Mouse (Mus musculus) CH12.LX (cell line): ENCODE data around the gene Bach2. TPM values are rescaled to one million over a fixed set of nuclear protein-coding genes. Genes with fewer than 3 reads are reported as not detected.

Experiments used
- DNase-seq: peaks from one replicate; pipeline ENCODE4 v3.0.0-alpha.2; 2013; ENCODE audit errors: extremely low read depth
- H3K27ac ChIP-seq: 2 replicates; pipeline ENCODE4 v1.5.1; 2012; ENCODE audit warnings: low read depth, mild to moderate bottlenecking, control low read depth, moderate library complexity; ENCODE audit not compliant: insufficient read depth
- H3K27me3 ChIP-seq: replicated peaks from 2 replicates; pipeline ENCODE3; 2012; ENCODE audit warnings: inconsistent platforms
- H3K36me3 ChIP-seq, 2 experiments: replicated peaks in 1 of 2; 2 replicates each; pipeline versions ENCODE3 to v1.6.1; 2012; ENCODE audit warnings: inconsistent platforms in 1 of 2, low read length in 1 of 2, mild to moderate bottlenecking in 1 of 2, mixed read lengths in 1 of 2, moderate library complexity in 1 of 2; ENCODE audit not compliant: control insufficient read depth in 1 of 2, insufficient read depth in 1 of 2
- H3K4me1 ChIP-seq, 2 experiments: 2 replicates each; pipeline ENCODE4 v1.6.1; 2012; ENCODE audit warnings: inconsistent platforms in 1 of 2, moderate library complexity in 1 of 2; ENCODE audit not compliant: insufficient read depth in 2 of 2, control insufficient read depth in 1 of 2
- H3K4me2 ChIP-seq: 2 replicates; pipeline ENCODE4 v1.6.1; 2012; ENCODE audit warnings: low read depth, mild to moderate bottlenecking, control low read depth; ENCODE audit not compliant: poor library complexity, insufficient read depth, severe bottlenecking
- H3K4me3 ChIP-seq, 3 experiments: fragments of 150-350 bp in 1 of 3; sonication (generic) in 1 of 3; replicated peaks in 1 of 3; 2 replicates each; pipeline versions ENCODE3 to v1.5.1; 2011 to 2012; ENCODE audit warnings: low read depth in 2 of 3, low read length in 2 of 3, mild to moderate bottlenecking in 2 of 3, moderate library complexity in 2 of 3, control low read depth in 1 of 3, improper control_type of control experiment in 1 of 3, inconsistent platforms in 1 of 3, mixed read lengths in 1 of 3; ENCODE audit not compliant: poor library complexity in 1 of 3
- H3K79me2 ChIP-seq: replicated peaks from 2 replicates; pipeline ENCODE4 v1.6.1; 2012; ENCODE audit warnings: mild to moderate bottlenecking, moderate library complexity; ENCODE audit not compliant: control insufficient read depth, poor library complexity, insufficient read depth, severe bottlenecking; ENCODE audit errors: extremely low read depth
- H3K9ac ChIP-seq: 2 replicates; pipeline ENCODE4 v1.6.1; 2012; ENCODE audit warnings: low read depth, mild to moderate bottlenecking, control low read depth, moderate library complexity; ENCODE audit not compliant: insufficient read depth
- H3K9me3 ChIP-seq: replicated peaks from 2 replicates; pipeline ENCODE3; 2012; ENCODE audit warnings: low read length, inconsistent platforms, mixed read lengths
- CHD2 ChIP-seq: IDR thresholded peaks from 2 replicates; pipeline ENCODE4 v1.6.1; 2011; ENCODE audit warnings: low read length, improper control_type of control experiment
- CTCF ChIP-seq, 2 experiments: IDR thresholded peaks in 1 of 2; conservative IDR thresholded peaks in 1 of 2; 2 replicates each; pipeline ENCODE4 v1.5.1; 2011 to 2012; ENCODE audit warnings: low read depth in 2 of 2, low read length in 2 of 2, improper control_type of control experiment in 1 of 2, inconsistent platforms in 1 of 2, mild to moderate bottlenecking in 1 of 2, moderate library complexity in 1 of 2
- ELF1 ChIP-seq: IDR thresholded peaks from 2 replicates; pipeline ENCODE4 v1.6.1; 2014; ENCODE audit warnings: low read depth, mild to moderate bottlenecking, inconsistent platforms, low read length, improper control_type of control experiment
- EP300 ChIP-seq: IDR thresholded peaks from 2 replicates; pipeline ENCODE4 v1.6.1; 2011; ENCODE audit warnings: low read length, improper control_type of control experiment
- HCFC1 ChIP-seq: IDR thresholded peaks from 2 replicates; pipeline ENCODE4 v1.6.1; 2012; ENCODE audit warnings: low read depth, mild to moderate bottlenecking, inconsistent platforms, low read length, improper control_type of control experiment
- IRF4 ChIP-seq: IDR thresholded peaks from 2 replicates; pipeline ENCODE4 v1.6.1; 2014; ENCODE audit warnings: low read depth, mild to moderate bottlenecking, inconsistent platforms, low read length, improper control_type of control experiment
- NELFE ChIP-seq: IDR thresholded peaks from 2 replicates; pipeline ENCODE4 v1.6.1; 2011; ENCODE audit warnings: low read depth, low read length, improper control_type of control experiment
- POLR2AphosphoS2 ChIP-seq: IDR thresholded peaks from 2 replicates; pipeline ENCODE4 v1.6.1; 2011; ENCODE audit warnings: low read depth, low read length, improper control_type of control experiment
- RAD21 ChIP-seq: IDR thresholded peaks from 2 replicates; pipeline ENCODE4 v1.6.1; 2011; ENCODE audit warnings: low read depth, mild to moderate bottlenecking, low read length, improper control_type of control experiment, moderate library complexity
- SIN3A ChIP-seq: IDR thresholded peaks from 2 replicates; pipeline ENCODE4 v1.6.1; 2012; ENCODE audit warnings: low read length, improper control_type of control experiment, inconsistent platforms
- SMC3 ChIP-seq: IDR thresholded peaks from 2 replicates; pipeline ENCODE4 v1.6.1; 2011; ENCODE audit warnings: low read depth, low read length, improper control_type of control experiment
- USF2 ChIP-seq: conservative IDR thresholded peaks from 2 replicates; pipeline ENCODE4 v1.6.1; 2011; ENCODE audit warnings: low read depth, low read length, improper control_type of control experiment
- ZC3H11A ChIP-seq: IDR thresholded peaks from 2 replicates; pipeline ENCODE4 v1.6.1; 2012; ENCODE audit warnings: low read depth, mild to moderate bottlenecking, inconsistent platforms, low read length, improper control_type of control experiment
- ZKSCAN1 ChIP-seq: IDR thresholded peaks from 2 replicates; pipeline ENCODE4 v1.6.1; 2012; ENCODE audit warnings: low read depth, inconsistent platforms, low read length, improper control_type of control experiment, borderline replicate concordance
- ZMIZ1 ChIP-seq: IDR thresholded peaks from 2 replicates; pipeline ENCODE4 v1.6.1; 2012; ENCODE audit warnings: low read depth, mild to moderate bottlenecking, inconsistent platforms, low read length, improper control_type of control experiment
- dilution Hi-C: fragments of 300-500 bp; cut with MboI; formaldehyde crosslinking; loops from 2 replicates; pipeline ENCODE4 v1.14.3; 2020; ENCODE audit warnings: low sequenced_read_pairs; ENCODE audit not compliant: extremely low pct_unique_long_range_greater_than_20kb, extremely low pct_ligation_motif_present
- in situ Hi-C: fragments of 300-500 bp; cut with MboI; formaldehyde crosslinking; loops from 3 replicates; pipeline ENCODE4 v1.14.3; 2019; ENCODE audit warnings: low sequenced_read_pairs, low pct_ligation_motif_present, low pct_unique_long_range_greater_than_20kb, mixed read lengths
- polyA plus RNA-seq: library from polyadenylated mRNA; unstranded; fragments of >175 nt; gene quantifications from 2 replicates; pipeline ENCODE4 v1.2.1, GENCODE M21; 2012; ENCODE audit warnings: low read depth; ENCODE audit not compliant: insufficient read length
- total RNA-seq, 2 experiments: library from RNA; depleted of rRNA; stranded (reverse); fragments of 300-350 nt in 1 of 2; fragments of >200 nt in 1 of 2; gene quantifications; 2 replicates each; pipeline ENCODE4 v1.2.3; 2012 to 2014

The Bach2 gene
- total and polyA plus RNA-seq, 3 experiments: 0.11 TPM; not detected in 2

- Histone ChIP-seq H3K79me2 (no peaks in the 10 kb centered on the region), H3K9ac (no peak overlapping the region), H3K9me3 (no peaks in the 10 kb centered on the region), H3K4me2 (no peak overlapping the region), H3K27me3 (peaks cover 4% of the 10 kb centered on the region), H3K4me1 (peaks cover 4 to 29% of the 10 kb centered on the region in 2 experiments), H3K36me3 (no peaks in the 10 kb centered on the region), H3K4me3 (no peak overlapping the region), H3K27ac (no peak overlapping the region)
- dilution Hi-C loops (no loop called here), in situ Hi-C loops (loop anchor here (5.0 kb wide), 1 partner anchor 47 kb away; no protein-coding TSS in a partner anchor)
- TF ChIP-seq NELFE (no peak), IRF4 (no peak), ZKSCAN1 (no peak), USF2 (no peak), ELF1 (no peak), SIN3A (no peak), EP300 (no peak), ZMIZ1 (no peak), CHD2 (no peak)
- DNase-seq: no peak
These were observed 170.7 kb downstream of the Bach2 start for GRCm38 (mm10) chr4:32409116-32409880.

GRCm38 (mm10) chr4:32413063-32413462, 174.5 kb downstream of the Bach2 start:
- Histone ChIP-seq H3K36me3 (no peaks in the 10 kb centered on the region), H3K4me3 (no peak overlapping the region), H3K9ac (no peak overlapping the region), H3K27me3 (peaks cover 2% of the 10 kb centered on the region), H3K9me3 (no peaks in the 10 kb centered on the region), H3K27ac (no peak overlapping the region), H3K4me2 (no peak overlapping the region), H3K4me1 (0 out of 4 replicates have a peak, but pooled peaks cover 0 to 3% of the 10 kb centered on the region in 2 experiments), H3K79me2 (no peaks in the 10 kb centered on the region)
- in situ Hi-C loops: no loop called here
- dilution Hi-C loops: no loop called here
- peak; percentile 65 for TF ChIP-seq SMC3
- TF ChIP-seq HCFC1: no peak
- no peak for TF ChIP-seq ZC3H11A
- peak in 1 of 2 experiments; percentile 49; a peak in 2 of 4 replicates for TF ChIP-seq CTCF (conservative IDR thresholded peaks at IDR 0.05 in 1 of 2, IDR thresholded peaks at IDR 0.05 in 1 of 2; ENCODE audit: low read depth in 2 of 2, low read length in 2 of 2)
- no peak for TF ChIP-seq CHD2
- no peak for TF ChIP-seq SIN3A
- TF ChIP-seq RAD21: peak; percentile 52
- TF ChIP-seq ZKSCAN1: no peak
- TF ChIP-seq POLR2AphosphoS2: no peak
- peak; percentile 21 for DNase-seq
